Comparison of ENCODE assay signal across 18 mouse cellular contexts in genomic region chr4:13451260-13451659, GRCm38 (mm10).
DNase-seq lines count a peak whose midpoint lies in the region; ATAC-seq lines count a peak whose summit lies in the region.
"Had no signal": no experiment of that assay in that cellular context is flagged by ENCODE, and none has a peak within 500 bp of the region (broad histone marks: within the 10 kb centered on the region; RNA-seq: fewer than 3 reads in every experiment).

No protein-coding gene starts in this region.

- H3K9ac ChIP-seq in forebrain, embryonic 13.5 days: no peak overlapping the region
- no peak overlapping the region for H3K9ac ChIP-seq in forebrain, embryonic 11.5 days (ENCODE audit: low read length)
- H3K9ac ChIP-seq in neural tube, embryonic 13.5 days: no peak overlapping the region
- no peak overlapping the region for H3K9ac ChIP-seq in midbrain, embryonic 16.5 days (ENCODE audit: low read depth, low read length)
- H3K9ac ChIP-seq: liver, embryonic 13.5 days; lung, embryonic 14.5 days had no signal

- 42% methylated on average over 4 of the region's 4 CpGs for WGBS in forebrain, embryonic 13.5 days
- 63% methylated on average over 4 of the region's 4 CpGs for WGBS in forebrain, embryonic 11.5 days
- 48% methylated on average over 4 of the region's 4 CpGs for WGBS in neural tube, embryonic 13.5 days
- 29% methylated on average over 4 of the region's 4 CpGs for WGBS in midbrain, embryonic 16.5 days

- no peak overlapping the region for H3K4me2 ChIP-seq in forebrain, embryonic 13.5 days
- H3K4me2 ChIP-seq in forebrain, embryonic 11.5 days (ENCODE audit: low read depth, low read length, severe bottlenecking): no peak overlapping the region
- peak overlapping the region; percentile 7 for H3K4me2 ChIP-seq in neural tube, embryonic 13.5 days
- peak overlapping the region; percentile 25 for H3K4me2 ChIP-seq in midbrain, embryonic 16.5 days (ENCODE audit: low read length)
- H3K4me2 ChIP-seq: heart, embryonic 11.5 days; liver, embryonic 13.5 days; lung, embryonic 14.5 days had no signal

- ATAC-seq in forebrain, embryonic 13.5 days: 0 out of 2 replicates have a peak, but pooled peaks have one; percentile 45
- ATAC-seq in forebrain, embryonic 11.5 days (replicated peaks; ENCODE audit: low FRiP score): no peak
- ATAC-seq in neural tube, embryonic 13.5 days (ENCODE audit: low read depth): peak; percentile 59; the same call in 1 of the 2 replicates
- peak; percentile 70 for ATAC-seq in midbrain, embryonic 16.5 days
- ATAC-seq: intestine, postnatal 0 days had no signal

- no peak overlapping the region for H3K4me3 ChIP-seq in forebrain, embryonic 13.5 days
- H3K4me3 ChIP-seq in forebrain, embryonic 11.5 days (ENCODE audit: low read depth, low read length): no peak overlapping the region
- H3K4me3 ChIP-seq in neural tube, embryonic 13.5 days: no peak overlapping the region
- no peak overlapping the region for H3K4me3 ChIP-seq in midbrain, embryonic 16.5 days (ENCODE audit: low read depth, low read length)
- H3K4me3 ChIP-seq: left cerebral cortex, adult 2 months; liver, embryonic 13.5 days; megakaryocyte, embryonic 14.5 days had no signal

- no peaks in the 10 kb centered on the region for H3K9me3 ChIP-seq in forebrain, embryonic 13.5 days (replicated peaks)
- no peaks in the 10 kb centered on the region for H3K9me3 ChIP-seq in forebrain, embryonic 11.5 days (ENCODE audit: control insufficient read depth, low read length)
- H3K9me3 ChIP-seq in neural tube, embryonic 13.5 days: no peaks in the 10 kb centered on the region
- no peaks in the 10 kb centered on the region for H3K9me3 ChIP-seq in midbrain, embryonic 16.5 days (replicated peaks; ENCODE audit: control insufficient read depth, low read length, poor library complexity, severe bottlenecking)
- H3K9me3 ChIP-seq: liver, embryonic 13.5 days; megakaryocyte, embryonic 14.5 days had no signal

- no peak for DNase-seq in forebrain, embryonic 11.5 days (ENCODE audit: low spot score)
- DNase-seq in neural tube, embryonic 10.5 days (ENCODE audit: extremely low spot score, low spot score): no peak
- DNase-seq in heart, adult 18-20 months: no peak
- DNase-seq in adrenal gland, adult 18-20 months (ENCODE audit: low spot score in 2 of 2): no peak
- DNase-seq: adrenal gland, postnatal 14 days; cerebellum, adult 9-10 months; layer of hippocampus, adult 9-11 months; liver, embryonic 13.5 days; lung, embryonic 14.5 days; thymus, adult 18-20 months; thymus, postnatal 36 days had no signal

- peak overlapping the region; percentile 32 for H3K27ac ChIP-seq in forebrain, embryonic 13.5 days
- H3K27ac ChIP-seq in forebrain, embryonic 11.5 days (ENCODE audit: low read depth, low read length): no peak overlapping the region
- peak overlapping the region; percentile 67 for H3K27ac ChIP-seq in neural tube, embryonic 13.5 days (replicated peaks)
- H3K27ac ChIP-seq in midbrain, embryonic 16.5 days (ENCODE audit: low read length): peak overlapping the region; percentile 23; the same call in 1 of the 2 replicates
- H3K27ac ChIP-seq: left cerebral cortex, adult 2 months; liver, embryonic 13.5 days had no signal

- no peaks in the 10 kb centered on the region for H3K27me3 ChIP-seq in forebrain, embryonic 13.5 days
- H3K27me3 ChIP-seq in forebrain, embryonic 11.5 days (ENCODE audit: control insufficient read depth, insufficient read depth, low read length): no peaks in the 10 kb centered on the region
- no peaks in the 10 kb centered on the region for H3K27me3 ChIP-seq in neural tube, embryonic 13.5 days
- no peaks in the 10 kb centered on the region for H3K27me3 ChIP-seq in midbrain, embryonic 16.5 days (ENCODE audit: control insufficient read depth, insufficient read depth, low read depth, low read length)
- H3K27me3 ChIP-seq: liver, embryonic 13.5 days; megakaryocyte, embryonic 14.5 days had no signal

- H3K4me1 ChIP-seq in forebrain, embryonic 13.5 days: 0 out of 2 replicates have a peak, but pooled peaks cover 5% of the 10 kb centered on the region
- H3K4me1 ChIP-seq in forebrain, embryonic 11.5 days (replicated peaks; ENCODE audit: control insufficient read depth, insufficient read depth, low read length): no peaks in the 10 kb centered on the region
- peaks cover 5% of the 10 kb centered on the region; the same call in 1 of the 2 replicates for H3K4me1 ChIP-seq in neural tube, embryonic 13.5 days (replicated peaks)
- peaks cover 7% of the 10 kb centered on the region; the same call in 1 of the 2 replicates for H3K4me1 ChIP-seq in midbrain, embryonic 16.5 days (ENCODE audit: control insufficient read depth, insufficient read depth, low read length)
- H3K4me1 ChIP-seq: liver, embryonic 13.5 days; megakaryocyte, embryonic 14.5 days had no signal

- no peaks in the 10 kb centered on the region for H3K36me3 ChIP-seq in forebrain, embryonic 13.5 days (ENCODE audit: poor library complexity, severe bottlenecking)
- H3K36me3 ChIP-seq in forebrain, embryonic 11.5 days (ENCODE audit: control insufficient read depth, insufficient read depth, low read length): no peaks in the 10 kb centered on the region
- no peaks in the 10 kb centered on the region for H3K36me3 ChIP-seq in neural tube, embryonic 13.5 days
- H3K36me3 ChIP-seq in midbrain, embryonic 16.5 days (ENCODE audit: control insufficient read depth, insufficient read depth, low read length): no peaks in the 10 kb centered on the region
- H3K36me3 ChIP-seq: liver, embryonic 13.5 days had no signal

Comparison
In these comparisons a context has a peak if more than half of its experiments do, and no peak if none do; other contexts are left out.
1. H3K4me2 ChIP-seq: peak in neural tube, embryonic 13.5 days (single experiment) and midbrain, embryonic 16.5 days (single experiment); none in forebrain, embryonic 13.5 days (single experiment) and forebrain, embryonic 11.5 days (single experiment).